Mouse (Mus musculus): ENCODE data around the gene Itpr3.

DNA sequence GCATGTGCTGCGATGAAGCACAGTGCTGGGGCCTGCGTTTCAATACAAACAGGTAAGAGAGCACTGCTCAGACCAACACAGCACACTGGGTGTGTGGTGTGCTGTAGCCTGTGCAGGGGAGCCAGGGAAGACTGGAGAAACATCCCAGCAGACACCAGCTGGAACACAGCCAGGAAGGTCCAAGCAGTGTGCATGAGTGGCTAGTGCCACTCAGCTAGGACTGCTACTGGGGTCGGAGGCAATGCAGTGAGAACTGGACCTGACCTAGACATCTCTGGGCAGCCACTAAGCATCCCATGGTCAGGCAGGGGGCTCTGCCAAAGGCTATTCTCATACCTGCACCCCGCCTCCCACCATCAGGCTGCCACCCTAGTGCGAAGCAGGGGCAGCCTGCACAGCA is 71.1 kb downstream of the Itpr3 start:
- no peak for TF ChIP-seq POLR2A (IDR thresholded peaks at IDR 0.05; ENCODE audit: borderline replicate concordance, extremely low read depth, low read depth, low read length)
- TF ChIP-seq CTCF (IDR thresholded peaks at IDR 0.05; ENCODE audit: insufficient read depth, low read length), result no peak

All from lung, adult 2 months (tissue).